Mouse (Mus musculus): ENCODE data around the gene Rint1. TPM values are rescaled to one million over a fixed set of nuclear protein-coding genes. Genes with fewer than 3 reads are reported as not detected.

Gene Rint1
- 21.9 to 32.5 TPM (median 22.9 TPM) in 4 replicates for total RNA-seq (2023; ENCODE audit: inconsistent age)

GRCm38 (mm10) chr5:23787536-23788389 is at the start of gene Rint1:
Gene Rint1 (plus strand): TSS chr5:23787711.

GRCm38 (mm10) chr5:23782931-23783877 is 4.3 kb upstream of the Rint1 start, which contains the start of gene Pus7:
Gene Pus7 (minus strand): TSS chr5:23783711.

GRCm38 (mm10) chr5:23843674-23844530 is 56.4 kb downstream of the Rint1 start, which contains the start of gene Tomm7:
Gene Tomm7 (minus strand): TSS chr5:23844161.

Other genes starting within 250 kb of the Rint1 start
- 62.4 to 72.6 TPM (median 65.0 TPM) in 4 replicates for gene Srpk2, start 103.1 kb upstream of the Rint1 start, total RNA-seq (2023; ENCODE audit: inconsistent age)
- gene Pus7, start 4.0 kb upstream of the Rint1 start, total RNA-seq (2023; ENCODE audit: inconsistent age): 22.2 to 24.6 TPM (median 23.7 TPM) in 4 replicates
- gene Tomm7, start 56.5 kb downstream of the Rint1 start, total RNA-seq (2023; ENCODE audit: inconsistent age): 41.1 to 47.7 TPM (median 46.4 TPM) in 4 replicates
- 25.2 to 28.2 TPM (median 27.4 TPM) in 4 replicates for gene Fam126a, start 243.0 kb downstream of the Rint1 start, total RNA-seq (2023; ENCODE audit: inconsistent age)

Data from B cell, adult (primary cell).